Mouse (Mus musculus) MEL (cell line): ENCODE measurements around the gene Brs3. TPM values are rescaled to one million over a fixed set of nuclear protein-coding genes. Genes with fewer than 3 reads are reported as not detected.

ENCODE experiments used
- DNase-seq: peaks from one replicate; pipeline ENCODE4 v3.0.0; 2011; ENCODE audit warnings: low read depth, low spot score
- H3K27ac ChIP-seq: 2 replicates; pipeline ENCODE4 v1.5.1; 2012; ENCODE audit warnings: low read depth, mild to moderate bottlenecking, control low read depth, low read length, moderate library complexity; ENCODE audit not compliant: control insufficient read depth
- H3K27me3 ChIP-seq, 2 experiments: fragments of 150-350 bp in 1 of 2; sonication (generic) in 1 of 2; 2 replicates each; pipeline ENCODE4 v1.6.1; 2012; ENCODE audit warnings: low read length in 2 of 2, mild to moderate bottlenecking in 2 of 2, improper control_type of control experiment in 1 of 2, moderate library complexity in 1 of 2; ENCODE audit not compliant: insufficient read depth in 2 of 2, control insufficient read depth in 1 of 2
- H3K36me3 ChIP-seq, 2 experiments: 2 replicates each; pipeline ENCODE4 v1.6.1; 2012 to 2014; ENCODE audit warnings: low read length in 2 of 2, improper control_type of control experiment in 1 of 2, inconsistent platforms in 1 of 2, mild to moderate bottlenecking in 1 of 2; ENCODE audit not compliant: insufficient read depth in 2 of 2, control insufficient read depth in 1 of 2
- H3K4me1 ChIP-seq, 2 experiments: fragments of 150-350 bp in 1 of 2; sonication (generic) in 1 of 2; 2 replicates each; pipeline ENCODE4 v1.6.1; 2012; ENCODE audit warnings: low read length in 2 of 2, improper control_type of control experiment in 1 of 2, mild to moderate bottlenecking in 1 of 2; ENCODE audit not compliant: insufficient read depth in 2 of 2, control insufficient read depth in 1 of 2
- H3K4me3 ChIP-seq, 2 experiments: fragments of 150-350 bp in 1 of 2; sonication (generic) in 1 of 2; 2 replicates each; pipeline ENCODE4 v1.5.1; 2012; ENCODE audit warnings: low read depth in 2 of 2, low read length in 2 of 2, mild to moderate bottlenecking in 2 of 2, moderate library complexity in 2 of 2, control low read depth in 1 of 2, improper control_type of control experiment in 1 of 2; ENCODE audit not compliant: control insufficient read depth in 1 of 2, insufficient read depth in 1 of 2
- H3K79me2 ChIP-seq: 2 replicates; pipeline ENCODE4 v1.6.1; 2012; ENCODE audit warnings: mild to moderate bottlenecking, low read length, moderate library complexity; ENCODE audit not compliant: control insufficient read depth, poor library complexity, insufficient read depth
- H3K9ac ChIP-seq: 2 replicates; pipeline ENCODE4 v1.6.1; 2012; ENCODE audit warnings: low read depth, mild to moderate bottlenecking, control low read depth, low read length, moderate library complexity; ENCODE audit not compliant: control insufficient read depth, poor library complexity, severe bottlenecking
- H3K9me3 ChIP-seq: fragments of 150-350 bp; sonication (generic); replicated peaks from 2 replicates; pipeline ENCODE4 v1.6.1; 2012; ENCODE audit warnings: mild to moderate bottlenecking, low read length, improper control_type of control experiment, moderate library complexity; ENCODE audit not compliant: insufficient read depth
- E2F4 ChIP-seq: IDR thresholded peaks from 2 replicates; pipeline ENCODE4 v1.6.1; 2011; ENCODE audit warnings: low read depth, low read length, improper control_type of control experiment, borderline replicate concordance
- GATA1 ChIP-seq: IDR thresholded peaks from 2 replicates; pipeline ENCODE4 v1.6.1; 2011; ENCODE audit warnings: low read depth, low read length, improper control_type of control experiment
- HCFC1 ChIP-seq: IDR thresholded peaks from 2 replicates; pipeline ENCODE4 v1.6.1; 2012; ENCODE audit warnings: low read depth, mild to moderate bottlenecking, inconsistent platforms, low read length, improper control_type of control experiment, moderate library complexity
- JUND ChIP-seq: IDR thresholded peaks from 2 replicates; pipeline ENCODE4 v1.6.1; 2011; ENCODE audit warnings: low read depth, mild to moderate bottlenecking, improper control_type of control experiment, low read length
- MXI1 ChIP-seq: IDR thresholded peaks from 2 replicates; pipeline ENCODE4 v1.6.1; 2011; ENCODE audit warnings: mild to moderate bottlenecking, low read depth, low read length, improper control_type of control experiment
- NELFE ChIP-seq: IDR thresholded peaks from 2 replicates; pipeline ENCODE4 v1.6.1; 2011; ENCODE audit warnings: low read depth, low read length, improper control_type of control experiment
- NRF1 ChIP-seq: IDR thresholded peaks from 2 replicates; pipeline ENCODE4 v1.6.1; 2014; ENCODE audit warnings: low read depth, mild to moderate bottlenecking, inconsistent platforms, low read length, improper control_type of control experiment, moderate library complexity; ENCODE audit not compliant: poor library complexity, insufficient read depth, severe bottlenecking
- POLR2A ChIP-seq, 2 experiments: IDR thresholded peaks; 2 replicates each; pipeline ENCODE4 v1.6.1; 2011 to 2012; ENCODE audit warnings: low read length in 2 of 2, mild to moderate bottlenecking in 2 of 2, control low read depth in 1 of 2, improper control_type of control experiment in 1 of 2, low read depth in 1 of 2, moderate library complexity in 1 of 2; ENCODE audit not compliant: control insufficient read depth in 1 of 2, insufficient read depth in 1 of 2, poor library complexity in 1 of 2
- POLR2AphosphoS2 ChIP-seq: IDR thresholded peaks from 2 replicates; pipeline ENCODE4 v1.6.1; 2011; ENCODE audit warnings: low read length, improper control_type of control experiment
- SIN3A ChIP-seq: IDR thresholded peaks from 2 replicates; pipeline ENCODE4 v1.6.1; 2012; ENCODE audit warnings: low read length, improper control_type of control experiment, inconsistent platforms
- TBP ChIP-seq: IDR thresholded peaks from 2 replicates; pipeline ENCODE4 v1.8.0; 2011; ENCODE audit warnings: low read depth, low read length, improper control_type of control experiment
- UBTF ChIP-seq: IDR thresholded peaks from 2 replicates; pipeline ENCODE4 v1.6.1; 2012; ENCODE audit warnings: low read depth, mild to moderate bottlenecking, inconsistent platforms, low read length, improper control_type of control experiment, moderate library complexity, borderline replicate concordance; ENCODE audit not compliant: insufficient read depth
- ZC3H11A ChIP-seq: IDR thresholded peaks from 2 replicates; pipeline ENCODE4 v1.6.1; 2012; ENCODE audit warnings: low read depth, mild to moderate bottlenecking, inconsistent platforms, low read length, improper control_type of control experiment
- ZNF384 ChIP-seq: IDR thresholded peaks from 2 replicates; pipeline ENCODE4 v1.6.1; 2012; ENCODE audit warnings: low read depth, mild to moderate bottlenecking, inconsistent platforms, low read length, improper control_type of control experiment
- polyA plus RNA-seq, 2 experiments: library from polyadenylated mRNA; stranded (reverse) in 1 of 2; unstranded in 1 of 2; fragments of >175 nt in 1 of 2; fragments of >200 nt in 1 of 2; gene quantifications; 2 replicates each; pipeline versions ENCODE4 v1.2.1 to v1.2.4; 2012; ENCODE audit warnings: low replicate concordance in 2 of 2, low read depth in 1 of 2; ENCODE audit not compliant: insufficient read length in 2 of 2, insufficient read depth in 1 of 2, missing spikeins in 1 of 2
- total RNA-seq: library from RNA; depleted of rRNA; stranded (reverse); fragments of 300-350 nt; gene quantifications from 2 replicates; pipeline ENCODE4 v1.2.3, GENCODE M21; 2012

Gene Brs3
- total and polyA plus RNA-seq, 3 experiments = not detected

DNA sequence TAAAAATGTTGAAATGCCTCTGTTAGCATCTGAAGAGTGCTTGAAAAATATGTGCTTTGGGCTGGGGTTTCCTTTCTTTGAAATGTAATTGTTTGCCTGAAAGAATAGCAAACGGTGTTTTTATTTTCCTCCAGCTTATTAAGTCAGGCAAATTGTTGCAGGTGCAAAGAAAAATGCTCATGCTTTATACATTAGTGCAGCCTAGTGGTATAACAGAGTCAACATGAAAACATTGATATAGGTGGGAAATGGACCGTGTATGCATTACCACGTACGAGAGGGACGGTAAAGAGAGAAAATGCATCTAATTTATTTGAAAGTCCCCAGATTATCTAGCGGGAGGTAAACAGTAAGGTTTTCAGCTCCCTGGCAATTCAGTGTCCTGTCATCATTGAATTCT, 995 bp downstream of the Brs3 start:
- Histone ChIP-seq H3K9me3 (no peaks in the 10 kb centered on the region), H3K9ac (no peak overlapping the region), H3K27ac (no peak overlapping the region), H3K27me3 (no peaks in the 10 kb centered on the region), H3K36me3 (no peaks in the 10 kb centered on the region), H3K4me1 (no peaks in the 10 kb centered on the region), H3K4me3 (no peak overlapping the region), H3K79me2 (no peaks in the 10 kb centered on the region)
- no peak for DNase-seq
- no peak for TF ChIP-seq ZC3H11A

DNA sequence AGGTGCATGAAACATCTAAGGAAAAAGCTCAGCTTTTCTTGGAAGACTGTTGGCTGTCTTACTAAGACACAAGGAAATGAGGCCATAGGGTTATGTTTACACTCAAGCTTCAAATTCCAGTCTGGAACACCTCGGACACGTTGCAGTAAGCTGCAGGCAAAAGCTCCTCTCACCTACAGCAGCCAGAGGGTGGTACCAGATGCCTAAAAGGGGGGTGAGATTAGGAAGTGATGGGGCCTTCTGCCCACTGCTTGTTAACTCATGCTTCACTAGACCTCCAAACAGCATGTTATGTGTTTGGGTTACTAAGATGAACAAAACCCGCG, 9.9 kb downstream of the Brs3 start:
- H3K9ac ChIP-seq = peak overlapping the region; percentile 87
- H3K27me3 ChIP-seq = no peaks in the 10 kb centered on the region
- TF ChIP-seq POLR2AphosphoS2 = 0 out of 2 replicates have a peak, but pooled peaks have one; percentile 54
- no peak for TF ChIP-seq JUND
- TF ChIP-seq, all 39 proteins: peak for 1
- peak overlapping the region; percentile 92 for H3K27ac ChIP-seq
- peak overlapping the region; percentile 69 to 79 for H3K4me3 ChIP-seq
- no peaks in the 10 kb centered on the region for H3K4me1 ChIP-seq
- peaks cover 3% of the 10 kb centered on the region; the same call in 1 of the 2 replicates for H3K79me2 ChIP-seq
- H3K36me3 ChIP-seq = peaks cover 0 to 2% of the 10 kb centered on the region in 2 experiments; a peak in 1 of 4 replicates
- DNase-seq = no peak
- H3K9me3 ChIP-seq = no peaks in the 10 kb centered on the region

DNA sequence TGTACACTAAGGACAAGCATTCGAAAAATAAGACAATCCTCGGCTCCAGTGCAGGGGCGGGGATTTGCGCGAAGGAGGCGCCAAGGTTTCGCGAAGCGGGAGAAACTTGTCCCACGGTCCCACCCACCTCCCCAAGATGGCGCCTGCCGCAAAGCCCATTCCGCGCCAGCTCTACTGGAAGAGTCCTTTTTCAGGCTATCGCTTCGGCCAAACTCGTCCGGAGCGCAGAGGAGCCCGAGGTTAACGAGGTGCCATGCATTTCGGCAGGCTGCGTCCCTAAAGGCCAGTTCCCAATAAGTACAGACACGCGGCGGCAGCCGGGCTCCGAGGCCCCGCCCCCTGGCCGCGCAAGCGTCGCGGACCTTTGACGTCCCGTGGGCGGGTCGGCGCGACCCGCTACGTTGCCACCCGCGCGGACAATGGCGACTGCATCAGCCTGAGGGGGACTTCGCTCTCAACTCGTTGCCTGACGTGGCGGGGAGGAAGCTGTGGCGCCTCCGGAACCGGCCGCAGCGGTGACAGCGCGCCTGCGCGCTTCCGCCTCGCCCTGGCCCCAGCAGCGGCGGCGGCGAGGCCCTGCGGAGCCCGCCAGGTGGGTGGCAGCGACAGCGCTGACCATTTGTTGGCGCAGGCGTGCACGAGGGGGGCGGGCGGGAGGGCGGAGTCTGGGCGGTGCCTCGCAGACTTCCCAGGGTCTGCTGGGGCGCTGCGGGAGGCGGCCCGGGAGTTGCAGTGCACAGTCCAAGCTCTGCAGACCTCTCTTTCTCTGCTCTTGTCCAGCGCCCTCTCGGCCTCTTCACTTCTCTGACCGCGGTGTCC, 10.5 kb downstream of the Brs3 start, which contains the start of gene Htatsf1:
Htatsf1 (plus strand) TSS at position 410 of the 819 bp plus-strand sequence.
- peaks cover 3% of the 10 kb centered on the region; the same call in 1 of the 2 replicates for H3K79me2 ChIP-seq
- no peaks in the 10 kb centered on the region for H3K9me3 ChIP-seq
- H3K36me3 ChIP-seq = peaks cover 0 to 2% of the 10 kb centered on the region in 2 experiments; a peak in 1 of 4 replicates
- peak within 1 kb of the TSS; percentile 92 for H3K27ac ChIP-seq
- no peaks in the 10 kb centered on the region for H3K27me3 ChIP-seq
- peak; percentile 84 for DNase-seq
- H3K9ac ChIP-seq = peak within 1 kb of the TSS; percentile 87
- no peaks in the 10 kb centered on the region for H3K4me1 ChIP-seq
- peak within 1 kb of the TSS; percentile 73 to 79 for H3K4me3 ChIP-seq
- no peak for TF ChIP-seq GATA1
- peak; percentile 74; the same call in 1 of the 2 replicates for TF ChIP-seq E2F4
- peak; percentile 44; the same call in 1 of the 2 replicates for TF ChIP-seq NRF1
- TF ChIP-seq NELFE = peak; percentile 62; the same call in 1 of the 2 replicates
- peak; percentile 58 for TF ChIP-seq MXI1
- TF ChIP-seq UBTF = no peak
- TF ChIP-seq ZNF384 = no peak
- TF ChIP-seq SIN3A = peak; percentile 29; the same call in 1 of the 2 replicates
- peak; percentile 80 for TF ChIP-seq HCFC1
- TF ChIP-seq TBP = peak; percentile 37; the same call in 1 of the 2 replicates
- peak in 1 of 2 experiments; percentile 63; a peak in 1 of 4 replicates for TF ChIP-seq POLR2A (IDR thresholded peaks at IDR 0.05; ENCODE audit: control insufficient read depth in 1 of 2, insufficient read depth in 1 of 2, low read depth in 1 of 2, low read length in 2 of 2, poor library complexity in 1 of 2)
- TF ChIP-seq, all 39 proteins: peak for 8
